Mouse (Mus musculus): ENCODE data around the gene Ssxb10.
A peak's percentile ranks its signal among the peaks of the same experiment; 100 is the strongest.
"Not testable (repeated sequence)": the region's sequence is repeated elsewhere in the genome, so short reads cannot be mapped to it uniquely, and the experiment has no call there.

Gene Ssxb10

GRCm38 (mm10) chrX:8327124-8327523, at the start of gene Ssxb10:
Gene Ssxb10, plus strand, starts transcription at chrX:8327424.
- DNase-seq (ENCODE audit: low read depth, low spot score): no peak

DNA sequence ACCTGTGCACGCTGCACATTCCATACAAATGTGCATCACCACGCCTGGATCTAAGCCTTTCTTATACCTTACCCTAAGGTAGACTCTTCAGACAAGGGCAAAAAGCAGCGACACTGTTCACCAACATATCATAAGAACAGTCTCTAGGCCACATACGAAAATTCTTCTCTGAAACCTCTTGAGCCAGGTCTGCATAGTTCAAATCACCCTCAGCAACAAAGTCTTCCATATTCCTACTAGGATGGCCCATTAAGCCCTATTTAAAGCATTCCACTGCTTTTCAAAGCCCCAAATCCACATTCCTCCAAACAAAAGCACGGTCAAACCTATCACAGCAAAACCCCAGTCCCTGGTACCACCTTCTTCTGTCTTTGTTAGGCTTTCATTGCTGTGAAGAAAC, 38.6 kb upstream of the Ssxb10 start:
- no peak for DNase-seq (ENCODE audit: low read depth, low spot score)

- no peak for DNase-seq (ENCODE audit: low read depth, low spot score)
These were observed 17.9 kb upstream of the Ssxb10 start for GRCm38 (mm10) chrX:8309302-8309701.

DNA sequence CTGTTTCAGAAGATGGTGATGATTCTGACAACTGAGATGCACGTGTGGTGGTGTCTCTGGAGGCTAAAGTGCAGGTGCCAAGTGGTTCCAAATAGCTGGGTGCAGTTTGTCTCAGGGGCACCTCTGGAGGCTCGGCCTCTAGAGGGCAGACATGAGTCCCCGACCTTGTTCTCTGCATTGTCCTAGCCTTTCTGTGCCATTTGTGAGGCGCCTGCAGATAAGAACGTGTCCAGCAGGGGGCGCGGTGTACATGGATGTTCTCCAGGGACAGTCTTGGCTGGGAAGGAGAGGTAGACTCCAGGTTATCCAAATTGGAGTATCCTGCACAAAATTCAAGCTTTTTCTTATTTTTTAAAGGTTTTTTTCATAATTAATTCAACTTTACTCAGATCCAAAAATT, 12.3 kb upstream of the Ssxb10 start:
- DNase-seq (ENCODE audit: low read depth, low spot score): peak; percentile 11

DNA sequence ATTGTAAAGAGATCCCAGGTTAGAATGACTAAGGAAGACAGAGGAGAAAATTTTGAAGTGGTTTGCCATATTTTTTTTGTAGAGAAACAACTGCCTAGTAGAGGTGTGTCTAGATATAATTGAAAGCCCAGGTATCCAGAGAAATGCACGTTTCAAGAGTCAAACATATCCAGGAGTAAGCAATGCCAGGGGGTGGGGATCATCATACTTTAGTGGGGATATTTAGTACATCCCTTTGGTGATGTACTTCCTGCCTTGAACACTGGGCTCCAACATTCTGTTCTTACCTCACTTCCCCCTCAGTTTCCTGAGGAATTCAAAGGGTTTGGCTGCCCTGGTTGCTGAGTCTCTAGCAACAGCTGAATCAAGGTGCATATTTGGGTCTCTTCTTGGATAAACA, 39.5 kb downstream of the Ssxb10 start, which contains the start of gene Ssxb9:
Ssxb9 (plus strand) TSS at position 301 of the 400 bp plus-strand sequence.
- DNase-seq (ENCODE audit: low read depth, low spot score): not testable (repeated sequence)

Measured in retina, adult 2 months (tissue).